Mouse (Mus musculus) hindbrain, embryonic 10.5 days (tissue): ENCODE results near the gene Bptf. TPM values are rescaled to one million over a fixed set of nuclear protein-coding genes. Genes with fewer than 3 reads are reported as not detected.
A peak's percentile ranks its signal among the peaks of the same experiment; 100 is the strongest.
"Not testable (repeated sequence)": the region's sequence is repeated elsewhere in the genome, so short reads cannot be mapped to it uniquely, and the experiment has no call there.

Source experiments
- DNase-seq: peaks from one replicate; pipeline ENCODE4 v3.0.0-alpha.2; 2017; ENCODE audit warnings: low spot score
- H3K27ac ChIP-seq: fragments of 300-500 bp; sonication (generic); 2 replicates; pipeline ENCODE4 v1.5.1; 2016; ENCODE audit warnings: mild to moderate bottlenecking, moderate library complexity
- H3K27me3 ChIP-seq: fragments of 300-500 bp; sonication (generic); 2 replicates; pipeline ENCODE4 v1.6.1; 2016; ENCODE audit warnings: mild to moderate bottlenecking; ENCODE audit not compliant: poor library complexity, insufficient read depth, severe bottlenecking
- H3K36me3 ChIP-seq: fragments of 300-500 bp; sonication (generic); 2 replicates; pipeline ENCODE4 v1.6.1; 2016; ENCODE audit warnings: mild to moderate bottlenecking, moderate library complexity
- H3K4me1 ChIP-seq: fragments of 300-500 bp; sonication (generic); replicated peaks from 2 replicates; pipeline ENCODE4 v1.6.1; 2016; ENCODE audit warnings: mild to moderate bottlenecking
- H3K4me3 ChIP-seq: fragments of 300-500 bp; sonication (generic); 2 replicates; pipeline ENCODE4 v1.5.1; 2016; ENCODE audit warnings: mild to moderate bottlenecking, moderate library complexity
- H3K9me3 ChIP-seq: fragments of 300-500 bp; sonication (generic); 2 replicates; pipeline ENCODE4 v1.6.1; 2016; ENCODE audit warnings: mild to moderate bottlenecking, moderate library complexity
- WGBS: fragments of 180-500 bp; shearing (Covaris S2); methylation state at CpG from one replicate; pipeline ENCODE4 v1.1.7; 2016; 5-methylcytosine and 5-hydroxymethylcytosine counted together
- polyA plus RNA-seq: library from polyadenylated mRNA; unstranded; fragments of >200 nt; fragmentation: Nextera tagmentation; extraction: Ambion mirVana; gene quantifications from 2 replicates; pipeline ENCODE4 v1.2.1, GENCODE M21; 2016

Gene Bptf
- polyA plus RNA-seq = 26.8 and 32.7 TPM in 2 replicates

DNA sequence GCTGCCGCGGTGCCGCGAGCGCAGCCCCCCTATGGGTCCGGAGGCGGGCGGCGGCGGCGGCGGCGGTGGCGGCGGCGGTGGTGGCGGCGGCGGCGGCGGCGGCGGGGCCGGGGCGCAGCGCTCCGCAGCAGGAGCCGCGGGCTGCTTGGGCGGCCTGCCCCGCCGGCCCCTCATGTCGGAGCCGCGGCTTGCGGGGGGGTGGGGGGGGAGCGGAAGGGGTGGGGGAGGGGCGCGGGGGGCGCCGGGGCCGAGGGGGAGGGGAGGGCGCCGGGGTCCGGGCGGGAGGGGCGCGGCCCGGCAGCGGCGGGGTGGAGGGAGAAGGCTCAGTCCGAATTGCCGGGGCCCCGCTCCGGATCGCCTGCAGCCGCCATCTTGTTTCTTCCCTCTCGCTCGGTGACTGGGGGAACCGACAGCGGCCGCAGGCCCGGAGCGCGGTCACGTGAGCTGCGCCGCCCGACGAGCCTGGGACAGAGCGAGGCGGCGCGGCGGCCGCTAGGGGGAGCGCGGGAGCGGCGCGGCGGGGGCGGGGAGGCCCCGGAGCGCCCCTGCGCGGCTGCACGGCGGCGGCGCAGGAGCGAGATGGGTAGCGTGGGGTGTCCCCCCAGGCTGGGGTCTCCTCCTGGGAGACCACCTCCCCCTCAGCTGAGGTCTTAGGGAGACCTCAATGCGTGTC is at the start of gene Bptf:
TSS of gene Bptf (minus strand) at position 379 of the 673 bp plus-strand sequence.
- DNase-seq = peak; percentile 91
- peak within 1 kb of the TSS; percentile 86 for H3K4me3 ChIP-seq
- peaks cover 28% of the 10 kb centered on the region for H3K4me1 ChIP-seq
- no peaks in the 10 kb centered on the region for H3K9me3 ChIP-seq
- under 1% methylated on average over 66 of the region's 94 CpGs for WGBS
- H3K27ac ChIP-seq = peak within 1 kb of the TSS; percentile 99
- 0 out of 2 replicates have a peak, but pooled peaks cover 3% of the 10 kb centered on the region for H3K36me3 ChIP-seq
- no peaks in the 10 kb centered on the region for H3K27me3 ChIP-seq

DNA sequence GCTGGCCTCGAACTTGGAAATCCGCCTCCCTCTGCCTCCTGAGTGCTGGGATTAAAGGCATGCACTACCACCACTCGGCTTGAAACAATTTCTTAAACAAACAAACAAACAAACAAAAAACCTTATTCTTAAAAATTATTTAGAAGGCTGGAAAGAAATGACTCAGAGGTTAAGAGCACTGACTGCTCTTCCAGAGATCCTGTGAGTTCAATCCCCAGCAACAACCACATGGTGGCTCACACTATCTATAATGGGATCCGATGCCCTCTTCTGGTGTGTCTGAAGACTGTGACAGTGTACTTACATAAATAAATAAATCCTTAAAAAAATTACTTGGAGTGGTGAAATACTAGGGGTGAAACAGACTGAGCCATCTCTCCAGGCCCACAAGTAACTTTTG is 29.3 kb upstream of the Bptf start:
- DNase-seq = no peak
- no peak overlapping the region for H3K27ac ChIP-seq
- no peaks in the 10 kb centered on the region for H3K27me3 ChIP-seq
- WGBS = 82% methylated on average over 4 of the region's 4 CpGs
- H3K9me3 ChIP-seq = no peaks in the 10 kb centered on the region
- peaks cover 14% of the 10 kb centered on the region for H3K36me3 ChIP-seq
- no peak overlapping the region for H3K4me3 ChIP-seq
- H3K4me1 ChIP-seq = peaks cover 6% of the 10 kb centered on the region; the same call in 1 of the 2 replicates

DNA sequence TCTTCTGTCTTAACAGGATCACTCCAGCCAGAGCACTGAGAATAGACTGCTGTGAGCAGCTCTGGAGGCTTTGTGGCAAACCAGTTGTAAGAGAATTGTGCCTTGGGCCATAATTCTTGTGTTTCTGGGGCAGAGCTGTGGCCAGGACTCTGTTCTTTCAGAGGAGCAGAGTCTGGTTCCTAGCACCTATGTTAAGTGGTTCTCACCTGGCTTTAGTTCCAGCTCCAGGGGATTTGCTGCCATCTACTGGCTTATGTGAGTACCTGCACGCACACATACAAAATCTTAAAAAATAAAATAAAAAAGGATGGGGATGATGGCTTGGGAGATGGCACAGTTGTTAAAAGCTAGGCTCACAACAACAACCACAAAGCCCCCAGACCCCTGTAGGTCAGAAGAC is 27.1 kb upstream of the Bptf start:
- peaks cover 6% of the 10 kb centered on the region; the same call in 1 of the 2 replicates for H3K4me1 ChIP-seq
- H3K27ac ChIP-seq = no peak overlapping the region
- H3K9me3 ChIP-seq = no peaks in the 10 kb centered on the region
- H3K4me3 ChIP-seq = no peak overlapping the region
- 36% methylated on average over 1 of the region's 1 CpGs for WGBS
- no peaks in the 10 kb centered on the region for H3K27me3 ChIP-seq
- no peak for DNase-seq
- peaks cover 4% of the 10 kb centered on the region; the same call in 1 of the 2 replicates for H3K36me3 ChIP-seq

DNA sequence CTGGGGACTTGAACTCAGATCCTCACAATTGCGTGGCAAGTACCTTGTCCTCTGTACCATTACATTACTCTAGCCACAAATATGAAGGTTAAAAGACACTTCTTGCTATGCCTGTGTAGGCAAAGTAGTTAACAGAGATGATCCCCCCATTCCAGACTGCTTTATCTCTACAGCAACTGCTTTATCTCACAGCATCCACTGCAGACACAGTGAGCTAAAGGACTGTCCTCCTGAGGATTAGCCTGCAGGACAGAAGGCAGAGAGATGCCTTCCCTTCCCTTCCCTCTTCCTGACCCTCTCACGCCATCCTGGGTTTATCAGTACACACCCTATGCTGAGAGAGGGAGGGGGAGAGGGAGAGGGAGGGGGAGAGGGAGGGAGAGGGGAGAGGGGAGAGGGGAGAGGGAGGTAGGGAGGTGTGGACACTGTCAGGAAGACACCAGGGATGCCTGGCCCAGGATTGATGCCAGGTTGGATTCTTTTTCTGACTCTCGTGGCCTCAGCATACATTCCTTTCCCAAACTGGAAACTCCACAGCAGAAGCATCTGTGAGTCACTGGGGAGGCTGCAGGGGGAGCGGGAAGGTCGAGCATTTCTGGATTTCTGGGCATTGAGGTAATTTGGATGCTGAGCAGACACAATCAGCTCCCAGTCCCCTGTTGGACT is 25.2 kb upstream of the Bptf start:
- Histone ChIP-seq H3K27me3 (no peaks in the 10 kb centered on the region), H3K9me3 (no peaks in the 10 kb centered on the region), H3K4me3 (no peak overlapping the region), H3K36me3 (no peaks in the 10 kb centered on the region), H3K4me1 (peaks cover 6% of the 10 kb centered on the region; the same call in 1 of the 2 replicates), H3K27ac (no peak overlapping the region)
- 59% methylated on average over 5 of the region's 5 CpGs for WGBS
- DNase-seq = no peak

DNA sequence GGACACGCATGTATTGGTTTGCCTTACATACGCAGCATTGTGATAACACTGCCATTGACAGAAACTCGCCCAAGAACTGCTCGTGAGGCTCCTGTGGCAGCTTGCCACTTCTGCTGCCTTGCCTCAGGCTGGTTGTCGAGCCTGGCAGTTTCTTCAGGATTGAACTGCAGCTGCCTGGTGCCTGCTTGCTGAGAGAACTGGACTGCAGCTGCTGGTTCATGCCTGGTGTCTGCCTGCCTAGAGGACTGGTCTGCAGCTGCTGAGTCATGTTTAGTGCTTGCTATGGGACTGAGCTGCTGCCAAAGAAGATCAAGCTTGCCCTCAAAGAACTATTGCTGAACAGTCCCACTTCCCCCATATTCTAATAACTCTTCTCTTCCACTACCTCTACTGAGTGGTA is 23.4 kb upstream of the Bptf start:
- 87% methylated on average over 5 of the region's 5 CpGs for WGBS
- no peak overlapping the region for H3K4me3 ChIP-seq

DNA sequence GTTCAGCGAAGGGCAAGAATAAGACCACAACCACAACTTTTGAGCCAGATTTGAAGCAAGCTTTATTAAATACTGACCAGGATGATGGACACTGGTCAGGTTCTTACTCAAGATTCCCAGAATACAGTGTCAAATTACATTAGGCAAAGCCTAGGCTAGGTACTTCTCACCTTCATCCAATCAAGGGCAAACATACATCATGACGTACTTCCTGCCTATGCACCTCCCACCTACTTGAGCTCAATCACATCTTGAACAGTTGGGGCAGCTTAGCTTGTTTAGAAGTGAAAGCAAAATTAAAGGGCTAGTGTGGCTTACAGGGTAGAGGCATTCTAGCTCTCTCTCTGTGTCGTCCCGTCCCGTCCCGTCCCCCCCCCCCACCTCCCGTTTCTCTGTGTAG is 22.5 kb upstream of the Bptf start:
- Histone ChIP-seq H3K9me3 (no peaks in the 10 kb centered on the region), H3K36me3 (no peaks in the 10 kb centered on the region), H3K4me1 (peaks cover 1% of the 10 kb centered on the region; the same call in 1 of the 2 replicates), H3K27ac (no peak overlapping the region), H3K27me3 (no peaks in the 10 kb centered on the region), H3K4me3 (no peak overlapping the region)
- WGBS = 82% methylated on average over 7 of the region's 7 CpGs
- no peak for DNase-seq

More for the DNA sequence above, 23.4 kb upstream of the Bptf start:
- Histone ChIP-seq H3K9me3 (no peaks in the 10 kb centered on the region), H3K36me3 (no peaks in the 10 kb centered on the region), H3K27ac (no peak overlapping the region), H3K4me1 (peaks cover 6% of the 10 kb centered on the region; the same call in 1 of the 2 replicates), H3K27me3 (no peaks in the 10 kb centered on the region)
- no peak for DNase-seq

DNA sequence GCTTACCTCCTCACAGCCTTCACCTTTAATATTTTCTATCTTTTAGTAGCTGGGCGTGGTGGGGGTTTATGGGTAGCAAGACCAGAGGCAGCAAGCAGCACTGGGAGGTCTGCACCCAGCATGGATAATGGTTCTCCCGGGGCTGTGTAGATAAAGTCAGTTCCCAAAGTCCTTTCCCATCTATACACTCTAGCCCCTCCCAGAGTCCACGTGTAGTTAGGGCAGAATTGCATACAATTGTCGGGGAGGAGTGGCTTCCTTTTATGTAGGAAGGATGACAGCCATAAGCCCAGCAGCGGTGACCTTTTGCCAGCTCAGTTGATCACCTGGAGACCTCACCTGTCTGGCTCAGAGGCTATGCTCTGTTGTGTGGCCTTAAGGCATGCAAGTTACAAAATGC is 21.7 kb upstream of the Bptf start:
- no peak overlapping the region for H3K27ac ChIP-seq
- no peaks in the 10 kb centered on the region for H3K36me3 ChIP-seq
- H3K4me3 ChIP-seq = no peak overlapping the region
- DNase-seq = no peak
- no peaks in the 10 kb centered on the region for H3K27me3 ChIP-seq
- no peaks in the 10 kb centered on the region for H3K4me1 ChIP-seq
- no peaks in the 10 kb centered on the region for H3K9me3 ChIP-seq
- 79% methylated on average over 5 of the region's 5 CpGs for WGBS

DNA sequence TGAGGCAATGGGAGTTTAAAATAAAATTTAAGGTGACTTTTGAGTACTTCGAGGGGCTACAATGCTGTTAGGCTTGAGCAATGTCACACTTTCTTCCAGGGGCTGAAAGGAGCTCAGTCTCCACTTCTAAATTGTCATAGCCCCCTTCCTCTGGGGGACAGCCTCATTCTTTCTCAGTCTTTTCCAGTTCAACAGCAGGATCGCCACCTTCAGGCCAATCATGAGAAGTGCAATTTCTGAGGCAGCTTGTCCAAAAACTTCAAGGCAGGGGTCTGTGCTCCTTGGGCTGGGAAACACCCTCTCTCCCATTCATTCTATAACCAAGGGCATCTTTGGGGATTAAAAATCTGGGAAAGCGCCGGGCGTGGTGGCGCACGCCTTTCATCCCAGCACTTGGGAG is 19.9 kb upstream of the Bptf start:
- no peak for DNase-seq
- Histone ChIP-seq H3K9me3 (no peaks in the 10 kb centered on the region), H3K27me3 (no peaks in the 10 kb centered on the region), H3K36me3 (no peaks in the 10 kb centered on the region), H3K27ac (no peak overlapping the region), H3K4me3 (no peak overlapping the region), H3K4me1 (no peaks in the 10 kb centered on the region)
- 74% methylated on average over 7 of the region's 7 CpGs for WGBS

DNA sequence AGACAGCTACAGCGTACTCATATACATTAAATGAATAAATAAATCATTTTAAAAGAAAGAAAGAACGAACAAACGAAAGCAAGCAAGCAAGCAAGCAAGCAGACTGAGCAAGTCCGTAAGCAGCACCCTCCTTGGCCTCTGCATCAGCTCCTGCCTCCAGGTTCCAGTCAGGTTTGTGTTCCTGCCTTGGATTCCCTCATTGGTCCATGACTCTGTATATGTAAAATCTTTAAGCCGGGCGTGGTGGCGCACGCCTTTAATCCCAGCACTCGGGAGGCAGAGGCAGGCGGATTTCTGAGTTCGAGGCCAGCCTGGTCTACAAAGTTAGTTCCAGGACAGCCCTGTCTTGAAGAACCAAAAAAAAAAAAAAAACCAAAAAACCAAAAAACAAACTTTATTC is 12.0 kb upstream of the Bptf start:
- not testable (repeated sequence) for DNase-seq, H3K4me1 ChIP-seq, H3K27ac ChIP-seq, H3K4me3 ChIP-seq, H3K9me3 ChIP-seq, H3K27me3 ChIP-seq, H3K36me3 ChIP-seq
- WGBS = 95% methylated on average over 11 of the region's 11 CpGs

DNA sequence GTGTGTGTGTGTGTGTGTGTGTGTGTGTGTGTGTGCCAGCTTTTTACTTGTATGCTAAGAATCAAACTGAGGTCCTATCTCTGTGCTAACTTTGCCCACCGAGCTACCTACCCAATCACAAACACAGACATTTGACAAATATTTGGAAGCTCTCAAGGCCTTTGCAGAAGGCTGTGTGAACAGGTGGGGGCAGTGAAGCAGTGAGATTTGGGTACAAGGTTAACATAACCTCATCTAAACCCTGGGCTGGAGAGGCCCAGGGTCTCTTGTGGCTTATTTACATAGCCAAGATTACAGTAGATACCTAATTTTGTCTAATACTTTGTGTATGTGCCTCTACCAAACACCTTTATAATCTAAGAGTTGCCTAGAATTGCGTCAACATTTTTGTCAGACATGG is 10.5 kb upstream of the Bptf start:
- H3K4me1 ChIP-seq = no peaks in the 10 kb centered on the region
- WGBS = 86% methylated on average over 2 of the region's 2 CpGs
- H3K9me3 ChIP-seq = no peaks in the 10 kb centered on the region
- H3K27me3 ChIP-seq = no peaks in the 10 kb centered on the region
- H3K27ac ChIP-seq = no peak overlapping the region
- no peak for DNase-seq
- H3K4me3 ChIP-seq = no peak overlapping the region
- no peaks in the 10 kb centered on the region for H3K36me3 ChIP-seq

DNA sequence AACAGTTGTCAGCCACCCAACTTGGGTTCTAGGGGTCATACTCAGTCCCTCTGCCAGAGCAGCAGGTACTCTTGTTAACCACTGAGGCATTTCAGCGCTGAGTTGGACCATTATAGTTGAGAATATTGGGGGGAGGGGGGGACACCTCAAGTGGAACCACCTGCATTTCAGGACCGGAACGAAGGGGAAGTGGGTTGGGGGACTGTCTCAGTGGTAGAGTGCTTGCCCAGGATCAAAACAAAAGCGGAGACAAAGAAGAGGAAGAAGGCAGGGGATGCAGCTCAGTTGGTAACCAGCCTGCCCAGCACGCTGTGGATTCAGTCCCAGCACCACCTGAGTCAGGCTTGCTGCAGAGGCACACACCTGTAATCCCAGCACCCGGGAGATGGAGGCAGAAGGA is 8.8 kb upstream of the Bptf start:
- no peak for DNase-seq
- Histone ChIP-seq H3K27ac (no peak overlapping the region), H3K27me3 (no peaks in the 10 kb centered on the region), H3K9me3 (no peaks in the 10 kb centered on the region), H3K4me1 (no peaks in the 10 kb centered on the region), H3K36me3 (no peaks in the 10 kb centered on the region), H3K4me3 (no peak overlapping the region)
- 22% methylated on average over 6 of the region's 6 CpGs for WGBS

DNA sequence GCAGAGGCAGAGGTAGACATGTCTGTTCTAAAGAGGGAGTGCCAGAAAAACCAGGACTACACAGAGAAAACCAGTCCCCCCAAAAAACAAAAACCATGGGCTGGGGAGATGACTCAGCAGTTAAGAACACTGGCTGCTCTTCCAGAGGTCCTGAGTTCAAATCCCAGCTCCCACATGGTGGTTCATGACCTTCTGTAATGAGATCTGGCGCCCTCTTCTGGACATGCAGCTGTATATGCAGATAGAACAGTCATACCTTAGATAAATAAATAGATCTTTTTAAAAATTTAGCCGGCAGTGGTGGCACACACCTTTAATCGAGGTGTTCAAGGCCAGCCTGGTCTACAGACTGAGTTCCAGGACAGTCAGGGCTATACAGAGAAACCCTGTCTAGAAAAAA is 6.7 kb upstream of the Bptf start:
- Histone ChIP-seq H3K36me3 (no peaks in the 10 kb centered on the region), H3K4me3 (no peak overlapping the region), H3K27ac (no peak overlapping the region), H3K4me1 (no peaks in the 10 kb centered on the region), H3K27me3 (no peaks in the 10 kb centered on the region), H3K9me3 (no peaks in the 10 kb centered on the region)
- 79% methylated on average over 3 of the region's 3 CpGs for WGBS
- DNase-seq = no peak

DNA sequence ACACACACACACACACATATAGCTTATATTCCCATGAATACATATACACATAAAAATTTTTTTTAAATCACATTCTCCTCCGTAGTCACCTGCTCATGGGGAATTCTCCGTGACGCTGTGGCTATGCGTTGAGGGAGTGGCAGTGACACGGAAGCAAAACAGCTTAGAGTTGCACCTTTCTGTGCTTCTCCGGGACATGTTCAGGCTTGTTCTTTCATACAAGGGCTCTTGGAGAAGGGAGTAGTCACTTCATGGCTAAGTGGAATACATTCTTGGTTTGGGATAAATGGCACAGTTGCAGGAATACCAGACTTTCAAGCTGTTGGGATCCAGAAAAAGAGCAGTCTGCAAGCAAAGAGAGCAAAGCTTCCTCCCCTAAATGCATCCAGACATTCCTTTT is 5.7 kb upstream of the Bptf start:
- no peak overlapping the region for H3K4me3 ChIP-seq
- no peaks in the 10 kb centered on the region for H3K27me3 ChIP-seq
- H3K9me3 ChIP-seq = no peaks in the 10 kb centered on the region
- peaks cover 3% of the 10 kb centered on the region for H3K4me1 ChIP-seq
- WGBS = 98% methylated on average over 6 of the region's 6 CpGs
- no peak for DNase-seq
- no peak overlapping the region for H3K27ac ChIP-seq
- H3K36me3 ChIP-seq = no peaks in the 10 kb centered on the region
